Mouse (Mus musculus): ENCODE measurements around the gene Olfr773. TPM values are rescaled to one million over a fixed set of nuclear protein-coding genes. Genes with fewer than 3 reads are reported as not detected.

The Olfr773 gene
- total RNA-seq (2023) = not detected

GRCm38 (mm10) chr10:129187319-129187718 lies at the start of gene Olfr773:
TSS of gene Olfr773 (minus strand) at chr10:129187419.

GRCm38 (mm10) chr10:129235904-129236303 lies 48.7 kb upstream of the Olfr773 start, which contains the start of gene Olfr774:
TSS of gene Olfr774 (plus strand) at chr10:129236204.

GRCm38 (mm10) chr10:129177821-129178220 lies 9.4 kb downstream of the Olfr773 start, which contains the start of gene Olfr772:
TSS of gene Olfr772 (minus strand) at chr10:129177921.

GRCm38 (mm10) chr10:129164651-129165050 lies 22.6 kb downstream of the Olfr773 start, which contains the start of gene Olfr771:
TSS of gene Olfr771 (minus strand) at chr10:129164751.

GRCm38 (mm10) chr10:129138898-129139297 lies 48.3 kb downstream of the Olfr773 start, which contains the start of gene Olfr770:
TSS of gene Olfr770 (minus strand) at chr10:129138998.

Other genes with a start within 250 kb of the Olfr773 start
- not detected for gene Mettl7b, start 226.4 kb downstream of the Olfr773 start, total RNA-seq (2023)
- not detected for gene Olfr9, start 198.0 kb downstream of the Olfr773 start, total RNA-seq (2023)
- not detected for gene Olfr763, start 176.6 kb downstream of the Olfr773 start, total RNA-seq (2023)
- not detected for gene Olfr764-ps1, start 147.5 kb downstream of the Olfr773 start, total RNA-seq (2023)
- not detected for gene Olfr765, start 137.4 kb downstream of the Olfr773 start, total RNA-seq (2023)
- not detected for gene Olfr766-ps1, start 118.4 kb downstream of the Olfr773 start, total RNA-seq (2023)
- gene Olfr767, start 104.5 kb downstream of the Olfr773 start, total RNA-seq (2023) = not detected
- not detected for gene Olfr768, start 88.0 kb downstream of the Olfr773 start, total RNA-seq (2023)
- not detected for gene Olfr769, start 69.6 kb downstream of the Olfr773 start, total RNA-seq (2023)
- gene Olfr770, start 48.4 kb downstream of the Olfr773 start, total RNA-seq (2023) = not detected
- not detected for gene Olfr771, start 22.7 kb downstream of the Olfr773 start, total RNA-seq (2023)
- gene Olfr772, start 9.5 kb downstream of the Olfr773 start, total RNA-seq (2023) = not detected
- gene Olfr774, start 48.8 kb upstream of the Olfr773 start, total RNA-seq (2023) = not detected
- not detected for gene Olfr775, start 61.0 kb upstream of the Olfr773 start, total RNA-seq (2023)
- gene Olfr776, start 71.7 kb upstream of the Olfr773 start, total RNA-seq (2023) = not detected
- not detected for gene Olfr777, start 84.1 kb upstream of the Olfr773 start, total RNA-seq (2023)
- gene Olfr780, start 130.7 kb upstream of the Olfr773 start, total RNA-seq (2023) = not detected
- not detected for gene Olfr781, start 141.4 kb upstream of the Olfr773 start, total RNA-seq (2023)
- gene Olfr782, start 161.4 kb upstream of the Olfr773 start, total RNA-seq (2023) = not detected
- gene Olfr784, start 196.7 kb upstream of the Olfr773 start, total RNA-seq (2023) = under 1 TPM in 1 of 2 experiments, not detected in 1; 0.22 TPM
- gene Olfr785, start 218.0 kb upstream of the Olfr773 start, total RNA-seq (2023) = not detected
- not detected for gene Olfr786, start 239.9 kb upstream of the Olfr773 start, total RNA-seq (2023)